Mouse (Mus musculus): Measurements from ENCODE around the gene Neb. TPM values are rescaled to one million over a fixed set of nuclear protein-coding genes. Genes with fewer than 3 reads are reported as not detected.
"Not testable (repeated sequence)": the region's sequence is repeated elsewhere in the genome, so short reads cannot be mapped to it uniquely, and the experiment has no call there.

Gene Neb
- polyA plus RNA-seq, 1 experiment = 60.8 TPM

DNA sequence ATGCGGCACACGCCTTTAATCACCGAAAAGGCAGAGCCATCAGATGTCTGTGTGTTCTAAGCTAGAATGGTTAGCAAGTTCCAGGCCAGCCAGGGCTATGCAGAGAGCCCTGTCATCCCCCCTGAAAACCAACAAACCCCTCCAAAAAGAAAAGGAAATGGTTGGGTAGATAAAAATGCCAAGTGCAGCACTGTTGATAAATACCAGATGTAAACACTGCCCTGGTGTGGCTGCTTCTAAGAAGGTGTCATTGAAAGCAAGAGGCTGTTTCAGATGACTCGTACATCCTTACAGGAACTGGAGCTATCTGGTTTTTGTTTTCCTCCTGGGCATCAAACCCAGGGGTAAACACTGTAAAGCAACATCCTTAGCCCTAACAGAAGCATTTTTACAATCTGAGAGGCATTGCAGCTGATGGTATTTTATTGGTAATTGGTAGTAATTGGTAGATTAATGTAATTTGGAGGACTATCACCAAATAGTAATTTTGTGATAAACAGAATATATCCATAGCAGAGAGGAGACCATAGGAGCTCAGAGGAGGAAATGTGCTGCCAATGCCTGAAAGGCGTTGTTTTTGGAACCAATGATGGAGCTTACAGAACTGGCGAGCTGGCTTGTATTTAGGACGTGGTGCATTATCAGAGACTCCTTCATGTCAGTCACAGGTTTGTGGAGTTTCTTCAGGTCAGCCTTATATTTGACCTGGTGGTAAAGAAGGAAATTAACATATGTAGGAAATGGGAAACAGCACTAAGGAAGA lies 208.8 kb downstream of the Neb start:
- H3K4me2 ChIP-seq (ENCODE audit: low read depth) = no peak overlapping the region
- H3ac ChIP-seq (ENCODE audit: control insufficient read depth, insufficient read length) = no peak overlapping the region
- H3K79me2 ChIP-seq (ENCODE audit: control insufficient read depth, insufficient read depth) = no peaks in the 10 kb centered on the region
- no peak overlapping the region for H3K4me3 ChIP-seq
- no peak for TF ChIP-seq REST (IDR thresholded peaks at IDR 0.05; ENCODE audit: insufficient read depth, insufficient read length)
- TF ChIP-seq TCF12 (IDR thresholded peaks at IDR 0.05; ENCODE audit: insufficient read depth, poor library complexity, severe bottlenecking) = no peak
- TF ChIP-seq MAX (IDR thresholded peaks at IDR 0.05; ENCODE audit: low read depth) = no peak
- TF ChIP-seq MYOD1 (IDR thresholded peaks at IDR 0.05; ENCODE audit: control insufficient read depth in 1 of 3, insufficient read length in 2 of 3, low read depth in 2 of 3) = no peak
- TF ChIP-seq POLR2AphosphoS2 (IDR thresholded peaks at IDR 0.05; ENCODE audit: insufficient read length, low read depth) = no peak
- TF ChIP-seq MYOG (IDR thresholded peaks at IDR 0.05; ENCODE audit: control insufficient read depth in 1 of 3, insufficient read depth in 1 of 3, insufficient read length in 2 of 3, low read depth in 2 of 3) = no peak
- TF ChIP-seq TCF3 (IDR thresholded peaks at IDR 0.05; ENCODE audit: insufficient read length, low read depth) = no peak
- no peak for TF ChIP-seq POLR2A (IDR thresholded peaks at IDR 0.05; ENCODE audit: insufficient read length, low read depth)
- TF ChIP-seq E2F4 (IDR thresholded peaks at IDR 0.05; ENCODE audit: insufficient read depth) = no peak
- TF ChIP-seq USF1 (IDR thresholded peaks at IDR 0.05; ENCODE audit: low read depth) = no peak
- TF ChIP-seq CEBPB (IDR thresholded peaks at IDR 0.05; ENCODE audit: insufficient read depth, poor library complexity, severe bottlenecking) = no peak
- no peak for TF ChIP-seq SRF (IDR thresholded peaks at IDR 0.05; ENCODE audit: control insufficient read depth, insufficient read length, low read depth)
- H3K36me3 ChIP-seq (ENCODE audit: control insufficient read depth, insufficient read depth) = no peaks in the 10 kb centered on the region
- no peaks in the 10 kb centered on the region for H3K27me3 ChIP-seq (ENCODE audit: control insufficient read depth, insufficient read depth, insufficient read length)

DNA sequence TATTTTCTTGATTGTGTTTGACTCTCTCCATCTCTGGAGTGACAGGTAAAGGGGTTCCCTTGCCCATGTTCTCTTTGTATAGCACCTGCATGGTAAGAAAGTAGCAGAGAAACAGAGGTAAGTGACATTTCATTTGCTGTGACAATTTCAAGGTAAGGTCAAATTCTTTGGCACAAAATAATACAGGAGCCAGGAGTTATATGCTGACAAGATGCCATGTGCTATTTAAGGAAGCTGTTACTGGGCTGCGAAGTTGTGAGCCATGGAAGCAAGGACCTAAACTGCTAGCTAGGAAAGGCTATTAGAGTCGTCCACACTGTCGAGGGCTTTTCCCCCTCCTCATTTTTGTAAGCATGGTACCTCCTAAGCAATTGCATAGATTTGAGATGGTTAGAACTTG lies 225.2 kb downstream of the Neb start:
- H3K27me3 ChIP-seq (ENCODE audit: control insufficient read depth, insufficient read depth, insufficient read length) = no peaks in the 10 kb centered on the region
- H3K36me3 ChIP-seq (ENCODE audit: control insufficient read depth, insufficient read depth) = no peaks in the 10 kb centered on the region
- TF ChIP-seq TCF12 (IDR thresholded peaks at IDR 0.05; ENCODE audit: insufficient read depth, poor library complexity, severe bottlenecking) (no peak), POLR2A (IDR thresholded peaks at IDR 0.05; ENCODE audit: insufficient read length, low read depth) (no peak), E2F4 (IDR thresholded peaks at IDR 0.05; ENCODE audit: insufficient read depth) (no peak), MAX (IDR thresholded peaks at IDR 0.05; ENCODE audit: low read depth) (no peak), TCF3 (IDR thresholded peaks at IDR 0.05; ENCODE audit: insufficient read length, low read depth) (no peak), MYOD1 (IDR thresholded peaks at IDR 0.05; ENCODE audit: control insufficient read depth in 1 of 3, insufficient read length in 2 of 3, low read depth in 2 of 3) (no peak), REST (IDR thresholded peaks at IDR 0.05; ENCODE audit: insufficient read depth, insufficient read length) (no peak), CEBPB (IDR thresholded peaks at IDR 0.05; ENCODE audit: insufficient read depth, poor library complexity, severe bottlenecking) (no peak), POLR2AphosphoS2 (IDR thresholded peaks at IDR 0.05; ENCODE audit: insufficient read length, low read depth) (no peak), USF1 (IDR thresholded peaks at IDR 0.05; ENCODE audit: low read depth) (no peak)
- H3K4me3 ChIP-seq = no peak overlapping the region
- no peak overlapping the region for H3K4me2 ChIP-seq (ENCODE audit: low read depth)
- H3ac ChIP-seq (ENCODE audit: control insufficient read depth, insufficient read length) = no peak overlapping the region
- H3K79me2 ChIP-seq (ENCODE audit: control insufficient read depth, insufficient read depth) = no peaks in the 10 kb centered on the region

DNA sequence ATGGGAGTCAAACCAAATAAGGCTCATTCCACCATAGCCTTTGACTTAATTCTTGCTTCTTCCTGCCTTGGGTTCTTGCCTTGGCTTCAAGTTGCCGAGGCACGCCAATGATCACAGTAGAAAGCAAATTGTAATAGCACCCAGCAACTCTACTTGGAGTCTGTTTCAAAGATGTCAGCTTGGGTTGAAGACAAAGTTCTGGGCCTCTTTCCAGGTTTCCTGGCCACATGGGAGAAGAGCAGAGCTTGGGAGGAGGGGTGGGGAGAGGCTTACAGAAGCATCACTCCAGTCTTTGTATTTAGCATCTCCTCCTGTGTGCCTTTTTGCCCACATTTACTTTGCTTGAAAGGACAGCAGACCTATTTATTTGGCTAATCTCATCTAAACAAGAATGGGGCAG lies 244.9 kb downstream of the Neb start:
- H3K36me3 ChIP-seq (ENCODE audit: control insufficient read depth, insufficient read depth) = peaks cover 11% of the 10 kb centered on the region
- H3K79me2 ChIP-seq (ENCODE audit: control insufficient read depth, insufficient read depth) = no peaks in the 10 kb centered on the region
- TF ChIP-seq E2F4 (IDR thresholded peaks at IDR 0.05; ENCODE audit: insufficient read depth) (no peak), MYOD1 (IDR thresholded peaks at IDR 0.05; ENCODE audit: control insufficient read depth in 1 of 3, insufficient read length in 2 of 3, low read depth in 2 of 3) (no peak), MYOG (IDR thresholded peaks at IDR 0.05; ENCODE audit: control insufficient read depth in 1 of 3, insufficient read depth in 1 of 3, insufficient read length in 2 of 3, low read depth in 2 of 3) (no peak), USF1 (IDR thresholded peaks at IDR 0.05; ENCODE audit: low read depth) (no peak), REST (IDR thresholded peaks at IDR 0.05; ENCODE audit: insufficient read depth, insufficient read length) (no peak), SRF (IDR thresholded peaks at IDR 0.05; ENCODE audit: control insufficient read depth, insufficient read length, low read depth) (no peak), POLR2A (IDR thresholded peaks at IDR 0.05; ENCODE audit: insufficient read length, low read depth) (no peak), TCF12 (IDR thresholded peaks at IDR 0.05; ENCODE audit: insufficient read depth, poor library complexity, severe bottlenecking) (no peak), POLR2AphosphoS2 (IDR thresholded peaks at IDR 0.05; ENCODE audit: insufficient read length, low read depth) (no peak), MAX (IDR thresholded peaks at IDR 0.05; ENCODE audit: low read depth) (no peak)
- H3K27me3 ChIP-seq (ENCODE audit: control insufficient read depth, insufficient read depth, insufficient read length) = no peaks in the 10 kb centered on the region
- no peak overlapping the region for H3K4me2 ChIP-seq (ENCODE audit: low read depth)
- no peak overlapping the region for H3ac ChIP-seq (ENCODE audit: control insufficient read depth, insufficient read length)
- H3K4me3 ChIP-seq = no peak overlapping the region

DNA sequence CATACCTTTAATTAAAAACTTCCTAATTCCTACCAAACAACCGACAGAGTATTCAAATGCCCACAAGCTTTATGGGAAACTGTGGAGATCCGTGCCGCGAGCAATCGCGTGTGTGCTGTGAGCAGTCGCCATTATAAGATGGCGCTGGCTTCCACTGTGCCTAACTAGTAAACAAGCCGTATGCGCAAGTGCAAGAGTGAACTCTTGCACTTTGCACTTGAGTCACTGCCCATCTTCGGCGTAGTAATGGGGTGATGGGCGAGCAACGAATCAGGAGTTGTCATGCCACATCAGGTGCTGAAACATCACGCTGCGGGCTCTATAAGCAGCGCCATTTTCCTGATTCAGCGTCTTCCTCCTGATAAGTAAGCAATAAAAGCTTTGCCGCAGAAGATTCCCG lies 246.9 kb downstream of the Neb start:
- H3K4me2 ChIP-seq (ENCODE audit: low read depth); H3K27me3 ChIP-seq (ENCODE audit: control insufficient read depth, insufficient read depth, insufficient read length); H3K36me3 ChIP-seq (ENCODE audit: control insufficient read depth, insufficient read depth); H3K4me3 ChIP-seq; H3K79me2 ChIP-seq (ENCODE audit: control insufficient read depth, insufficient read depth); H3ac ChIP-seq (ENCODE audit: control insufficient read depth, insufficient read length): not testable (repeated sequence)

DNA sequence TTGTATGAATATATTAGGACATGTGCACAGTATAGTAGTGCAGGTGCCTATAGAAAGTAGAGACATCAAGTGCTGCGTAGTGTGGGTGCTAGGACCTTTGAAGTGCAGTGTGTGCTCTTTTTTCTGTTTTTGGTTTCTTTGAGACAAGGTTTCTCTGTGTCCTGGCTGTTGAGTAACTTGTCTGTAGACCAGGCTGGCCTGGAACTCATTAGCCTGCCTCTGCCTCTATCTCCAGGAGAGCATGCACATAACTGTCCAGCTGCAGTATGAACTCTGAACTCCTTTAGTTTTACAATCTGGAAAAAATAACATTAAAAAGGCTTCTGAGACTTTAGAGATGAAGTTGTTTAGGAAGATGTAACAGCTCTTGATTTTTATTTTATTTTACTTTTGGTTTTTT lies 264.2 kb downstream of the Neb start:
- Histone ChIP-seq H3K79me2 (ENCODE audit: control insufficient read depth, insufficient read depth) (no peaks in the 10 kb centered on the region), H3K4me3 (no peak overlapping the region), H3K27me3 (ENCODE audit: control insufficient read depth, insufficient read depth, insufficient read length) (no peaks in the 10 kb centered on the region), H3K4me2 (ENCODE audit: low read depth) (no peak overlapping the region), H3K36me3 (ENCODE audit: control insufficient read depth, insufficient read depth) (peaks cover 62% of the 10 kb centered on the region), H3ac (ENCODE audit: control insufficient read depth, insufficient read length) (no peak overlapping the region)
- TF ChIP-seq REST (IDR thresholded peaks at IDR 0.05; ENCODE audit: insufficient read depth, insufficient read length) (no peak), SRF (IDR thresholded peaks at IDR 0.05; ENCODE audit: control insufficient read depth, insufficient read length, low read depth) (no peak), USF1 (IDR thresholded peaks at IDR 0.05; ENCODE audit: low read depth) (no peak), POLR2A (IDR thresholded peaks at IDR 0.05; ENCODE audit: insufficient read length, low read depth) (no peak), MYOD1 (IDR thresholded peaks at IDR 0.05; ENCODE audit: control insufficient read depth in 1 of 3, insufficient read length in 2 of 3, low read depth in 2 of 3) (no peak), TCF3 (IDR thresholded peaks at IDR 0.05; ENCODE audit: insufficient read length, low read depth) (no peak), CEBPB (IDR thresholded peaks at IDR 0.05; ENCODE audit: insufficient read depth, poor library complexity, severe bottlenecking) (no peak)

Other genes starting within 250 kb of the Neb start
- 14.6 TPM for gene Arl5a, start 46.4 kb upstream of the Neb start, polyA plus RNA-seq (2012; fragmentation: generic; extraction: Trizol)